Mouse (Mus musculus): ENCODE measurements around the gene Senp5. TPM values are rescaled to one million over a fixed set of nuclear protein-coding genes. Genes with fewer than 3 reads are reported as not detected.

Senp5 gene
- 9.8 and 10.9 TPM in 2 replicates for polyA plus RNA-seq (2014; fragmentation: Nextera tagmentation; extraction: Ambion mirVana)

DNA sequence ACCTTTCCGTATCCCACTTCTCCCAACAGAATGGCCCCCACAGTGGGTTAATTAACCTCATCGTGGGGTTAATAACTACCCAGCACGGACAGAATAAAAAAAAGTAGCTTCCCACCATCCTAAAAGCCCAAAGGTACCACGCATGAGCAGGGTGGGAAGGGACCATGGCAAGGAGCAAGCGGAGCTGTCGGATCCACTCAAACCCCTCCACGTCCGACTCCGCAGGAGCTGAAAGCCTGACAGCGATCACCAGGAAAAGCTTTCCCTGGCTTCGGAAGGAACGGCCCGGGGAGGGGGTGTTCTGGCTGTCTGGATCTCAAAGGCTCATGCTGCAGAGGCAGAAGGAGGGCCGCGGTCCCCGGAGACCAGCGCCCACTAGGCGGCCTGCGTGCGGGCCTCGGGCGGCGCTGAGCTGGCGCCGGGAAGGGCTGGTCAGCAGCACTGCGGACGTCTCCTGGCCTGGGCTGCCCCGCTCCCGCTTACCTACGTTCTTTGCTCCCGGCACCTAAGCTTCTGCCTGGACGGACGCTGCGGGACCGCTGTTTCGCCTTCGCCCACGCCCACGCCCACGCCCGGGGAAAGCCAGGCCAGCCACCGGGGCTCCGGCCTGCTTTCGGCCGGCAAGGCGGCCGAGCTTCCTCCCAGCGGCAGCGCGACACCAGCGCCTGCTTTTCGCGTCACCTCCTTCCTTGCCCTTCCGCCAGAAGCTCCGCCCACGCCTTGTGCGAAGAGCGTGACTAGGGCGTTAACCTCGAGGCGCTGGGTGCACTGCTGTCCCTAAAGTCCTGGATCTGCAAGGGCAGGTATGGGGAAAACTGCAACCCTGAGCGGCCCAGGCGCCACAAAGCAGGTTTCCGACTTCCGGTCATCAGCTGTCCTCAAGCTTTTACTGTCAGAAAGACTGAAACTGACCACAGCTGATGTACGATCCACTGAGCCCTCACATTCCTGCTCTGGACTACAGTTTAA lies at the start of gene Senp5:
Senp5 (minus strand) TSS at position 779 of the 969 bp plus-strand sequence.
- peak within 1 kb of the TSS; percentile 93 for H3K9ac ChIP-seq (ENCODE audit: low read depth, low read length)
- peak within 1 kb of the TSS; percentile 79 for H3K27ac ChIP-seq (ENCODE audit: low read depth, low read length)
- no peaks in the 10 kb centered on the region for H3K36me3 ChIP-seq (ENCODE audit: control insufficient read depth, insufficient read depth, low read length)
- H3K4me3 ChIP-seq (ENCODE audit: low read depth, low read length), result peak within 1 kb of the TSS; percentile 69
- no peaks in the 10 kb centered on the region for H3K9me3 ChIP-seq (replicated peaks; ENCODE audit: control insufficient read depth, low read length)
- peak; percentile 92 for ATAC-seq (replicated peaks; ENCODE audit: insufficient number of reproducible peaks, low FRiP score, low TSS enrichment)
- H3K4me1 ChIP-seq (ENCODE audit: control insufficient read depth, insufficient read depth, low read length), result peaks cover 12% of the 10 kb centered on the region
- H3K27me3 ChIP-seq (ENCODE audit: control insufficient read depth, insufficient read depth, low read length), result no peaks in the 10 kb centered on the region
- peak within 1 kb of the TSS; percentile 66 for H3K4me2 ChIP-seq
- WGBS (ENCODE audit: insufficient replicate concordance), result 1% methylated on average over 66 of the region's 66 CpGs

DNA sequence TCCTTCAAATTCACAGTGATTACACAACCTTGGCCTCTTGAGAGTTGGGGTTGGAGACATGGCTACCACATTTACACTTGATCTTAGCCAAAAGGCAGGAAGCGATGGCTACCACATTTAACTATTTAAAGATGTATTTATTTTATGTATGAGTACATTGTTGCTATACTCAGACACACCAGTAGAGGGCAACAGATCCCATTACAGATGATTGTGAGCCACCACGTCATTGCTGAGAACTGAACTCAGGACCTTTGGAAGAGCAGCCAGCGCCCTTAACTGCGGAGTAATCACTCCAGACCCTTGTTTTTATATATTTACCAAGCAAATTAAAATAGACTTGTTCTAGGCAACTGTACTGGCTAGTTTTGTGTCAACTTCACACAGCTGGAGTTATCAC lies 39.3 kb upstream of the Senp5 start:
- Histone ChIP-seq H3K27ac (ENCODE audit: low read depth, low read length) (no peak overlapping the region), H3K27me3 (ENCODE audit: control insufficient read depth, insufficient read depth, low read length) (no peaks in the 10 kb centered on the region), H3K4me2 (no peak overlapping the region), H3K4me3 (ENCODE audit: low read depth, low read length) (no peak overlapping the region), H3K36me3 (ENCODE audit: control insufficient read depth, insufficient read depth, low read length) (peaks cover 56% of the 10 kb centered on the region), H3K9ac (ENCODE audit: low read depth, low read length) (no peak overlapping the region), H3K4me1 (ENCODE audit: control insufficient read depth, insufficient read depth, low read length) (no peaks in the 10 kb centered on the region), H3K9me3 (replicated peaks; ENCODE audit: control insufficient read depth, low read length) (no peaks in the 10 kb centered on the region)
- no peak for ATAC-seq (replicated peaks; ENCODE audit: insufficient number of reproducible peaks, low FRiP score, low TSS enrichment)
- WGBS (ENCODE audit: insufficient replicate concordance), result 91% methylated on average over 4 of the region's 4 CpGs

DNA sequence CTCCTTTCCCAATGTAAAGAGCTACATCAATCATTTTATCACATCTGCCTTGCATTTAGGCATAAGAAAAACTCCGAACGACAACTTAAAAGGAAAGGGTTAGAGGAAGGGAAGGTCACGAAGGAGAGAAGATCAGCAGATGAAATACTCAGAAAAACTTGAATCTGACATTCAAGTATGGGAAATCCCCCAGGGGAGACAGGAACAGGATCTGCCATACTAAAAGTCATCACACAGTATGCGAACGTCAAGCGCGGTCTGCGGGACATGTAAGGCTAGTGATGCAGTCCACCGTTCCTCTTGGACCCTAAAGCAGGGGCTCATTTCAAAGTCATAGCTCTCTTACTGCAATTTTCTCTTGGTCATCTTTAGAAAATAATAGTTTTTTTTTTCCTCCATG lies 16.6 kb upstream of the Senp5 start:
- Histone ChIP-seq H3K9me3 (replicated peaks; ENCODE audit: control insufficient read depth, low read length) (no peaks in the 10 kb centered on the region), H3K27ac (ENCODE audit: low read depth, low read length) (no peak overlapping the region), H3K36me3 (ENCODE audit: control insufficient read depth, insufficient read depth, low read length) (peaks cover 30% of the 10 kb centered on the region), H3K27me3 (ENCODE audit: control insufficient read depth, insufficient read depth, low read length) (no peaks in the 10 kb centered on the region), H3K9ac (ENCODE audit: low read depth, low read length) (no peak overlapping the region), H3K4me2 (no peak overlapping the region), H3K4me1 (ENCODE audit: control insufficient read depth, insufficient read depth, low read length) (no peaks in the 10 kb centered on the region), H3K4me3 (ENCODE audit: low read depth, low read length) (no peak overlapping the region)
- 89% methylated on average over 9 of the region's 9 CpGs for WGBS (ENCODE audit: insufficient replicate concordance)
- ATAC-seq (replicated peaks; ENCODE audit: insufficient number of reproducible peaks, low FRiP score, low TSS enrichment), result no peak

DNA sequence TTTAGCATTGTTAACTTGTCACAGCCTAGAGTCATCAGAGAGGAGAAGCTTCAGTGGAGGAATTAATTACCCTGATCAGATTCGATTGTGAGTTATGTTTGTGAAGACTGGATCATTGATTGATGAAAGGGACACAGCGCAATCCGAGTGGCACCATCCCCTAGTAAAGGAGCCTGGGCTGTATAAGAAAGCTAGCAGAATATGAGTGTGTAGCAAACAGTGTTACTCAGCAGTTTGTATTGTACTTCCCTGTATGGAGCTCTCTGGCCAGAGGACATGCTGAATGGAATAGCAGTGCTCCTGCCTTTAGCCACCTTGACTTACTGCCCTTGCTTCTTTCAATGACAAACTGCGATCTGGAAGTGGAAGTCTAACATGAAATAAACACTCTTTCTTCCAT lies 7.2 kb upstream of the Senp5 start:
- H3K4me1 ChIP-seq (ENCODE audit: control insufficient read depth, insufficient read depth, low read length), result no peaks in the 10 kb centered on the region; the same call in 1 of the 2 replicates
- no peak overlapping the region for H3K4me2 ChIP-seq
- no peak overlapping the region for H3K4me3 ChIP-seq (ENCODE audit: low read depth, low read length)
- H3K36me3 ChIP-seq (ENCODE audit: control insufficient read depth, insufficient read depth, low read length), result no peaks in the 10 kb centered on the region
- no peak overlapping the region for H3K27ac ChIP-seq (ENCODE audit: low read depth, low read length)
- ATAC-seq (replicated peaks; ENCODE audit: insufficient number of reproducible peaks, low FRiP score, low TSS enrichment), result no peak
- H3K27me3 ChIP-seq (ENCODE audit: control insufficient read depth, insufficient read depth, low read length), result no peaks in the 10 kb centered on the region
- H3K9ac ChIP-seq (ENCODE audit: low read depth, low read length), result no peak overlapping the region
- H3K9me3 ChIP-seq (replicated peaks; ENCODE audit: control insufficient read depth, low read length), result no peaks in the 10 kb centered on the region
- 88% methylated on average over 4 of the region's 4 CpGs for WGBS (ENCODE audit: insufficient replicate concordance)

DNA sequence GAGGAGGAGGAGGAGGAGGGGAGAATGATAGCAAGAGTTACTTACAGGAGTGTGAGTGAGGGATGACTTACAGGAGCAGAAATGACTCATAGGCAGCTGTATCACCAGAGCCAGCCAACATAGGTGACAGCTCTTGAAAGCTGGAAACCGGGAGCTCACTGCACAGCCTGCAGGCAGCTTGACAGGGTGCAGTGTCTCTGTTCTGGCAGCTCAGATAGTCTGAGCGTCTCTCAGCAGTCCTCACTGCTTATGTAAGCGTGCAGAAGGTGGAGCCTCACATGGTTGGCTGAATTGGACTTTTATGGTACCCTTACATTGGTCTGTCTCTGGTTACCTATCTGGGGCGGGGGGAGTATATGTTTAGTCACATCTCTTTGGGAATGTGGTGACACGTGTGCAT lies 6.8 kb upstream of the Senp5 start:
- H3K4me3 ChIP-seq (ENCODE audit: low read depth, low read length), result no peak overlapping the region
- no peak for ATAC-seq (replicated peaks; ENCODE audit: insufficient number of reproducible peaks, low FRiP score, low TSS enrichment)
- no peak overlapping the region for H3K4me2 ChIP-seq
- no peaks in the 10 kb centered on the region for H3K36me3 ChIP-seq (ENCODE audit: control insufficient read depth, insufficient read depth, low read length)
- H3K27ac ChIP-seq (ENCODE audit: low read depth, low read length), result no peak overlapping the region
- 33% methylated on average over 5 of the region's 5 CpGs for WGBS (ENCODE audit: insufficient replicate concordance)
- no peaks in the 10 kb centered on the region for H3K9me3 ChIP-seq (replicated peaks; ENCODE audit: control insufficient read depth, low read length)
- H3K9ac ChIP-seq (ENCODE audit: low read depth, low read length), result 0 out of 2 replicates have a peak overlapping the region, but pooled peaks have one; percentile 16
- H3K4me1 ChIP-seq (ENCODE audit: control insufficient read depth, insufficient read depth, low read length), result no peaks in the 10 kb centered on the region; the same call in 1 of the 2 replicates
- H3K27me3 ChIP-seq (ENCODE audit: control insufficient read depth, insufficient read depth, low read length), result no peaks in the 10 kb centered on the region

DNA sequence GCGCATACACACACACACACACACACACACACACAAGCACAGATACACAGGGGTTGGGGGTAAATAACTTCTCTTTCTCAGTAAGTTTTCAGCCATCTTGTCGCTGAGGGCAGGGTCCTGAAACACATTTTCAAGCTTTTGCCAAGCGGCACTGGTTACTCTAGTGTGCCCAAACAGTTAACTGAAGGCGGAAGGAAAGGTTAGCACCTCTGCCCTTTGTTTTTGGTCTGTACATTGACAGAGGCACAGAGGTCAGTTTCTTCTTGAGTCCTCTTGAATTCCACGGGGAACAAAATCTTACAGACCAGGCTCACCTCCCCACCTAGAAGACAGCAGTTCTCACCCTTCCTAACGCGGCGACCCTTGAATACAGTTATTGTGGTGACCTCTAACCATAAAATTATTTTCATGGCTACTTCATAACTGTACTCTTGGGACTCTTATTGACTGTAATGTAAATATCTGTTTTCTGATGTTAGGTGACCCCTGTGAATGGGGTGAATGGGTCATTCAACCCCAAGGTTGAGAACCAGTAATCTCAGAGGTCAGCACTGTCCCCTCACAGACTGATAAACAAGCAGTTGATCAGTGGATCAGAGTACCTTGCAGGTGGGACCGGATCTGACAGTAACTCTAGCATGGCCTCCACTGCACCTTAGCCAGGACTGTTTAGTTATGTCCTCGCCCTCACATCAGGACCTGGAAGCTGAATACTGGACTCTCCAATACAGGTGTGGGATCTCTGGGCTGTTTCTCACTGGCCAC lies 5.6 kb upstream of the Senp5 start:
- no peaks in the 10 kb centered on the region for H3K36me3 ChIP-seq (ENCODE audit: control insufficient read depth, insufficient read depth, low read length)
- H3K4me3 ChIP-seq (ENCODE audit: low read depth, low read length), result no peak overlapping the region
- no peak overlapping the region for H3K9ac ChIP-seq (ENCODE audit: low read depth, low read length)
- H3K9me3 ChIP-seq (replicated peaks; ENCODE audit: control insufficient read depth, low read length), result no peaks in the 10 kb centered on the region
- H3K27ac ChIP-seq (ENCODE audit: low read depth, low read length), result no peak overlapping the region
- H3K4me2 ChIP-seq, result no peak overlapping the region
- no peak for ATAC-seq (replicated peaks; ENCODE audit: insufficient number of reproducible peaks, low FRiP score, low TSS enrichment)
- H3K4me1 ChIP-seq (ENCODE audit: control insufficient read depth, insufficient read depth, low read length), result no peaks in the 10 kb centered on the region; the same call in 1 of the 2 replicates
- WGBS (ENCODE audit: insufficient replicate concordance), result 70% methylated on average over 10 of the region's 10 CpGs
- no peaks in the 10 kb centered on the region for H3K27me3 ChIP-seq (ENCODE audit: control insufficient read depth, insufficient read depth, low read length)

DNA sequence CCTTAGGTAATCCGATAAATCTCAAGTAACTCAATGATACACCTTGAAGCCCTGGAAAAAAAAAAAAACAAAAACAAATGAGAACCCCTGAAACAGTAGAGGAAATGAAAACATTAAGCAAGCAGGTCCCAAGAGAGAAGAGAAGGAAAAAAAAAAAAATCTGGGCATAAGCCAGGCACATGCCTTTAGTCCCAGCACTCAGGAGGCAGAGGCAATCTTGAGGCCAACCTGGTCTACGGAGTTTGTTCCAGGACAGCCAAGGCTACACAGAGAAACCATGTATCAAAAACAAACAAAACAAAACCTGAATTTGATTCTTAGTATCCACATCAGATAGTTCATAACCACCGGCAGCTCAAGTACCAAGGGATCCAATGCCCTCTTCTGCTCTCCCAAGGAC lies 1.6 kb upstream of the Senp5 start:
- no peaks in the 10 kb centered on the region for H3K9me3 ChIP-seq (replicated peaks; ENCODE audit: control insufficient read depth, low read length)
- WGBS (ENCODE audit: insufficient replicate concordance), result 94% methylated on average over 3 of the region's 3 CpGs
- ATAC-seq (replicated peaks; ENCODE audit: insufficient number of reproducible peaks, low FRiP score, low TSS enrichment), result no peak
- H3K27me3 ChIP-seq (ENCODE audit: control insufficient read depth, insufficient read depth, low read length), result no peaks in the 10 kb centered on the region
- no peak overlapping the region for H3K9ac ChIP-seq (ENCODE audit: low read depth, low read length)
- H3K4me1 ChIP-seq (ENCODE audit: control insufficient read depth, insufficient read depth, low read length), result peaks cover 12% of the 10 kb centered on the region
- no peaks in the 10 kb centered on the region for H3K36me3 ChIP-seq (ENCODE audit: control insufficient read depth, insufficient read depth, low read length)
- no peak overlapping the region for H3K4me2 ChIP-seq
- no peak overlapping the region for H3K4me3 ChIP-seq (ENCODE audit: low read depth, low read length)
- H3K27ac ChIP-seq (ENCODE audit: low read depth, low read length), result no peak overlapping the region

DNA sequence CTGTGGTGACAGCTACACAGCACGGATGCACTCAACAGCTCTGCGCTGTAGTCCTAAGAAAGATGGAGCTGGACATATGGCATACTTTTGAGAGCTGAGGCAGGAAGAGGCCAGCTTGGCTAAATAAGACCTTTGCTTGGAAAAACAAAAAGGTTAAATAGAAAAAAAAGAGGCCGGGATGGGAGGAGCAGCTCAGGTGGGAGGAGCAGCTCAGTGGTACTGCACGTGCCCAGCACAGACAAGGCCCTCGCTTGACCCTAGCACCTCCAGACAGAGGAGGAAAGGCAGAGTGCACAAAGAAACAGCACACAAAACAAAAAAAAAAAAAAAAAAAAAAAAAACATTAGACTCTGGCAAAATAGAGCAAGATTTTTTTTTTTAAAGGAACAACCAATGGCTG lies 6.7 kb downstream of the Senp5 start:
- H3K27ac ChIP-seq (ENCODE audit: low read depth, low read length), result no peak overlapping the region
- no peak overlapping the region for H3K9ac ChIP-seq (ENCODE audit: low read depth, low read length)
- H3K4me3 ChIP-seq (ENCODE audit: low read depth, low read length), result no peak overlapping the region
- no peaks in the 10 kb centered on the region for H3K9me3 ChIP-seq (replicated peaks; ENCODE audit: control insufficient read depth, low read length)
- H3K4me1 ChIP-seq (ENCODE audit: control insufficient read depth, insufficient read depth, low read length), result no peaks in the 10 kb centered on the region
- H3K27me3 ChIP-seq (ENCODE audit: control insufficient read depth, insufficient read depth, low read length), result no peaks in the 10 kb centered on the region
- no peak overlapping the region for H3K4me2 ChIP-seq
- peaks cover 2% of the 10 kb centered on the region; the same call in 1 of the 2 replicates for H3K36me3 ChIP-seq (ENCODE audit: control insufficient read depth, insufficient read depth, low read length)
- WGBS (ENCODE audit: insufficient replicate concordance), result 81% methylated on average over 5 of the region's 5 CpGs
- ATAC-seq (replicated peaks; ENCODE audit: insufficient number of reproducible peaks, low FRiP score, low TSS enrichment), result no peak

Measured in heart, embryonic 11.5 days (tissue).